Mouse (Mus musculus): ENCODE measurements around the gene H2-T22.
"Not testable (repeated sequence)": the region's sequence is repeated elsewhere in the genome, so short reads cannot be mapped to it uniquely, and the experiment has no call there.

The H2-T22 gene

DNA sequence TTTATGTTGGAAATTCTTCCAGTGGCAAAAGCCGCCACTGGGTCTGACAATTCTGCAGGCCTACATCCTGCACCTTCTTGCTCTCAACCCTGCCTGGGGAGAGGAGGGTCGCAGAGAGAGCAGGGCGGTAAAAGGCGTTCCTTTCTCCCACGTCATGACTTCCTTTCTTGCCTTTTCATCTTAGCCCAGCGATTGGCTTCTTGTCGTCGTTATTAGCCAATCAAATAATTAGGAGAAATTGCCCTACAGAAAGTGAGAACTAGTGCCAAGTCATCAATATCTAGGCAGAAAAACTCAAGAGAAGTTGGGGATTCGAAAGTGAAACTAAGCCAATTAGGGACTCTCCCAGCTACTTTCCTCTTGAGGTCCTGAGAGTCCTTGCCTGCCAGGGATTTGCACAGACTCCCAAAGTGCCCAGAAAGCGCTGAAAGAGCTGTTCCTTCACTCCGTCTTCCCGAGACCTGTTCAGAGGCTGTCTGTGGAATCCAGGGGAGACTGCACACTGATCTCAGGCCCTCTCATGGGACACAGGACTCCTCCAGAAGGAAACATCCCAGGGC is at the start of gene H2-T22, which contains the start of gene Gm6034:
Gene H2-T22 (minus strand): TSS at position 138 of the 560 bp plus-strand sequence.
Gene Gm6034 (plus strand): TSS at position 352 of the 560 bp plus-strand sequence.
- peak; percentile 92 for DNase-seq (ENCODE audit: low spot score)

GRCm38 (mm10) chr17:36091933-36092332 is 49.4 kb upstream of the H2-T22 start:
- not testable (repeated sequence) for DNase-seq (ENCODE audit: low spot score)

- DNase-seq (ENCODE audit: low spot score): not testable (repeated sequence)
Observed at GRCm38 (mm10) chr17:36085976-36086375, 43.4 kb upstream of the H2-T22 start.

GRCm38 (mm10) chr17:36083870-36084451 is 41.4 kb upstream of the H2-T22 start:
- DNase-seq (ENCODE audit: low spot score): peak; percentile 33

DNA sequence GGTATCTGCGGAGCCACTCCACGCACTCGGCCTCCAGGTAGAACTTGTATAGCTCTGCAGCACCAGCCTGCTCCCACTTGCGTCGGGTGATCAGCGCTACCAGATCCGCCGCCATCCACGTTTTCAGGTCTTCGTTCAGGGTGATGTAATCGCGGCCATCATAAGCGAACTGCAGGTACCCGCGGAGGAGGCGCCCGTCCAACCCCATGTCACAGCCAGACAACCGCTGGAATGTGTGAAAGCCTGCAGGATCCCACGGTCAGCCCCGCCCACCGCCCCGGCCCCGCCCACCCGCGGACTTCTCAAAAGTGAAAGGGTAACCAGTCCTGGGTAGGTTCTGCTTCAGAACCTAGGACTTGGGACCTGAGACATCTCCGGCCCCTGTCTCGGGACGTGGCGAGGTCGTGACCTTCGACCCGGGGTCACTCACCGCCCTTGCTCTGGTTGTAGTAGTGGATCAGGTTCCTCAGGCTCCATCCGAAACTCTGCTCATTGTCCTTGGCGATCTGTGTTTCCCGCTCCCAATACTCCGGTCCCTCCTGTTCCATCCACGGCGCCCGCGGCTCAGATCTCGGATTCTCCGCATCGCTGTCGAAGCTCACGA is 40.8 kb upstream of the H2-T22 start:
- DNase-seq (ENCODE audit: low spot score): peak; percentile 67

- DNase-seq (ENCODE audit: low spot score): not testable (repeated sequence)
Observed at GRCm38 (mm10) chr17:36082519-36083232, 40.1 kb upstream of the H2-T22 start.

- not testable (repeated sequence) for DNase-seq (ENCODE audit: low spot score)
Observed at GRCm38 (mm10) chr17:36081901-36082300, 39.4 kb upstream of the H2-T22 start.

DNA sequence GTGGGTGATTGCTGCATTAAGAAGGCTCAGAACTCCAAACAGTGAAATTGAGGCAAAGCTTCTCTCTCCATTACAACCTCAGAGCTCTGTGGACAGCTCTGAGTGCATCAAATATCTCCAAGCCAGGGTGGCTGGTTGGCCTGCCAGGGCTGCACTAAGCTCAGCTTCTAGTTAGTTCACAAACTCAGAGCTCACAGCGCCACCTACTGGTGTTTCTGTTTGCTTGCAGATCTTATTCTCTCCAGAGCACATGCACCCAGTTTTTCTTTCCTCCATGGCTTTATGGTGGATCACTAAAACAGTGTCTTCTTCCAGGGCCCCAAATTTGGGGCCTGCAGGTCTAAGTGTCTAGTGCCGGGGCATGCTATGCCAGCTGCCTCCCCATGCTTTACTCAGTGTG is 18.3 kb upstream of the H2-T22 start:
- peak; percentile 84 for DNase-seq (ENCODE audit: low spot score)

DNA sequence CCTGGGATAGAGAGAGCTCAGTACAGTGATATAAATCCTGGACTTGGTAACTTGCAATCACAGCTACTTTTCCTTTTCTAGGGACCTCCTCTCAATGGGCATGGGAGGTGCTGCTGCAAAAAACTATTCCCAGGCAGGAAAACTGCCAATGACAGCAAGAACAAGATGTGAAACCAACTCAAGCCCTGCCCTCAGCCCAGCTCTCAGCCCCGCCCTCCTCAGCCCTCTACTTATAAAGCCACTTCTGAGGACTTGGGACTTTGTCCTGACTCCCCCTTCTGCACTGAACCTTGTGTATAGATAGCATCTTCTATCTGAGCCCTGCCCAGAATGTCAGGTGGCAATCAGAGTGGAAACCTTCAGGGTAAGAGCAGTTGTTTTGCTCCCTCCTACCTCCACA is 15.8 kb upstream of the H2-T22 start, which contains the start of gene Gm11127:
Gene Gm11127 (minus strand): TSS at position 10 of the 400 bp plus-strand sequence.
- DNase-seq (ENCODE audit: low spot score): not testable (repeated sequence)

DNA sequence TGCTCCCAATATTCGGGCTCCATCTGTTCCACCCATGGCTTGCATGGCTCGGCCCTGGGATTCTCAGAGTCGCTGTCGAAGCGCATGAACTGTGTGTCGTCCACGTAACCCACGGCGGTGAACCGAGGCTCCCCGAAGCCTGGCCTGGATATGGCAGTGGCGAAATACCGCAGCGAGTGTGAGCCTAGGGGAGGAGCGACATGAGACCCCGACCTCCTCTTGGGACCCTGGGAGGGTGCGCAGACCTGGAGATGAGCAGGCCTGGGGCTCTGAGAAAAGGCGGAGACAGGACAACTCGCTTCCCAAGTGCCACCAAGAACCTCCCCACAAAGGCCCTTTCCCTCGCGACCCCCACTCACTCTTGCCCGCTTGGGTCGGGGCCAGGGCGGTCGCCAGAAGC is 15.4 kb upstream of the H2-T22 start:
- DNase-seq (ENCODE audit: low spot score): not testable (repeated sequence)

- no peak for DNase-seq (ENCODE audit: low spot score)
Observed at GRCm38 (mm10) chr17:36043286-36043685, 739 bp upstream of the H2-T22 start.

DNA sequence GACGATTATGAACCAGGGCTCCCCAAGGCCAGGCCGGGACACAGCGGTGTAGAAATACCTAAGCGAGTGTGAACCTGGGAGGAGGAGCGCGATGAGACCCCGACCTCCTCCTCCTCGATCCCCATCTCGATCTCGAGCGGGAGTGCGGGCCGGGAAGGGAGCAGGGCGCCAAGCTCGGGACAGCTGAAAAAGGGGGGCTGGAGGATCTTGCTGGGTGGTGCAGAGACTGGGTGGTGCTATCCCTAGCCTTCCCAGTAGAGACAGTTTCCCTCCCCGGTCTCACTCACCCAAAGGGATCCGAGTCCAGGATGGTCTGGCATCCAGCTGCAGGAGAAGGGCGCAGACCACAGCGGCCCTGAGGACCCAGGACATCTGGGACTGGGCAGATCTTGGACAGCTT is 492 bp downstream of the H2-T22 start:
- DNase-seq (ENCODE audit: low spot score): not testable (repeated sequence)

- DNase-seq (ENCODE audit: low spot score): not testable (repeated sequence)
Observed at GRCm38 (mm10) chr17:36040604-36041003, 1.9 kb downstream of the H2-T22 start.

GRCm38 (mm10) chr17:36036126-36036525 is 6.4 kb downstream of the H2-T22 start:
- not testable (repeated sequence) for DNase-seq (ENCODE audit: low spot score)

GRCm38 (mm10) chr17:36035010-36035638 is 7.4 kb downstream of the H2-T22 start:
- not testable (repeated sequence) for DNase-seq (ENCODE audit: low spot score)

DNA sequence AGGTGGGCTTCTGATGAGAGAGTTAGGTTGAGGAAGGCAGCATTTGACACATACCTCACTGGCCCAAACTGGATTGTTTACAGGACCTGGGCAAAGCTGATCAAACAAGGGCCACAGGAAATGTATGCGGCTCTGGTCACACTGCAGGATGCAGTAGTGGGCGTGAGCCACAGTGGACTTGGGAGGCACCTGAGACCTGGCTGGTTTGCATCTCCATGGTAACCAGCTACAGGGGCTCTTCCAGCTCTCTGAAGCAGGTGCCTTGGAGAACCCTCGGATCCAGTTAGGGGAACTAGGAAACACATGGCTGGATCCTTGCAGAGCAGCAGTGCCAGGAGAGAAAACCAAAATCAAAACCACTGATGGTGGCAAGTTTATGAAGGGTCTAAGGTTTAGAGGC is 8.0 kb downstream of the H2-T22 start:
- not testable (repeated sequence) for DNase-seq (ENCODE audit: low spot score)

GRCm38 (mm10) chr17:36032351-36032875 is 10.1 kb downstream of the H2-T22 start, which contains the start of gene H2-T23:
Gene H2-T23 (minus strand): TSS chr17:36032855.
- DNase-seq (ENCODE audit: low spot score): peak; percentile 67

- peak; percentile 39 for DNase-seq (ENCODE audit: low spot score)
Observed at GRCm38 (mm10) chr17:36031583-36032331, 10.8 kb downstream of the H2-T22 start.

- not testable (repeated sequence) for DNase-seq (ENCODE audit: low spot score)
Observed at GRCm38 (mm10) chr17:36030703-36031582, 11.6 kb downstream of the H2-T22 start.

Measured in embryo, embryonic 10.5 days (tissue).